Mouse (Mus musculus) testis, adult 2 months (tissue): ENCODE measurements at regions not wholly inside any gene's neighbourhood (a gene's known extent, or its start where the extent isn't known, plus 50 kb on each side); places are given as distances from the start of the nearest gene placed in this dataset.

Experiments
- CTCF ChIP-seq: fragments of 200-500 bp; IDR thresholded peaks from 2 replicates; pipeline ENCODE4 v1.5.1; 2012; ENCODE audit warnings: low read depth, mild to moderate bottlenecking, inconsistent platforms, low read length, moderate library complexity; ENCODE audit not compliant: control insufficient read depth, insufficient read depth, insufficient replicate concordance
- POLR2A ChIP-seq: fragments of 200-500 bp; IDR thresholded peaks from 2 replicates; pipeline ENCODE4 v1.6.1; 2012; ENCODE audit warnings: low read depth, mild to moderate bottlenecking, inconsistent platforms, low read length, moderate library complexity; ENCODE audit not compliant: control insufficient read depth

GRCm38 (mm10) chr4:55634946-55635511 lies 102.8 kb upstream of the Klf4 start:
- TF ChIP-seq POLR2A (no peak), CTCF (no peak)
